Mouse (Mus musculus) brain, embryonic 18.5 days (tissue): ENCODE data around the gene Kxd1.
"Not testable (repeated sequence)": the region's sequence is repeated elsewhere in the genome, so short reads cannot be mapped to it uniquely, and the experiment has no call there.

Experiments used
- DNase-seq: peaks from one replicate; pipeline ENCODE4 v3.0.0-alpha.2; 2012; ENCODE audit warnings: low read depth, low spot score

The Kxd1 gene

GRCm38 (mm10) chr8:70513441-70513840 is 14.3 kb downstream of the Kxd1 start:
- no peak for DNase-seq

- DNase-seq, result no peak
Measured at GRCm38 (mm10) chr8:70512253-70512903, 15.4 kb downstream of the Kxd1 start.

- no peak for DNase-seq
Measured at GRCm38 (mm10) chr8:70511770-70512169, 16.0 kb downstream of the Kxd1 start.

- DNase-seq, result not testable (repeated sequence)
Measured at GRCm38 (mm10) chr8:70511174-70511573, 16.6 kb downstream of the Kxd1 start.

GRCm38 (mm10) chr8:70510228-70510915 is 17.4 kb downstream of the Kxd1 start, which contains the start of gene Uba52:
Gene Uba52 (minus strand): TSS chr8:70510801.
- DNase-seq, result peak; percentile 94

GRCm38 (mm10) chr8:70509281-70509952 is 18.3 kb downstream of the Kxd1 start:
- no peak for DNase-seq

- DNase-seq, result no peak
Measured at GRCm38 (mm10) chr8:70507027-70507393, 20.7 kb downstream of the Kxd1 start.

- peak; percentile 83 for DNase-seq
Measured at GRCm38 (mm10) chr8:70506328-70507026, 21.3 kb downstream of the Kxd1 start, which contains the start of gene Rex1bd. Gene Rex1bd (minus strand): TSS chr8:70506752.

- no peak for DNase-seq
Measured at GRCm38 (mm10) chr8:70505698-70506327, 21.9 kb downstream of the Kxd1 start.

GRCm38 (mm10) chr8:70504851-70505250 is 22.9 kb downstream of the Kxd1 start:
- no peak for DNase-seq

- DNase-seq, result no peak
Measured at GRCm38 (mm10) chr8:70504291-70504716, 23.5 kb downstream of the Kxd1 start.

GRCm38 (mm10) chr8:70503062-70503750 is 24.6 kb downstream of the Kxd1 start:
- no peak for DNase-seq

GRCm38 (mm10) chr8:70502540-70502939 is 25.2 kb downstream of the Kxd1 start:
- no peak for DNase-seq

- DNase-seq, result no peak
Measured at GRCm38 (mm10) chr8:70501820-70502529, 25.8 kb downstream of the Kxd1 start.

- no peak for DNase-seq
Measured at GRCm38 (mm10) chr8:70500386-70501301, 27.1 kb downstream of the Kxd1 start.

- DNase-seq, result no peak
Measured at GRCm38 (mm10) chr8:70495771-70496062, 32.0 kb downstream of the Kxd1 start.

- no peak for DNase-seq
Measured at GRCm38 (mm10) chr8:70495001-70495770, 32.6 kb downstream of the Kxd1 start.

- no peak for DNase-seq
Measured at GRCm38 (mm10) chr8:70494416-70494945, 33.3 kb downstream of the Kxd1 start.
